Mouse (Mus musculus): ENCODE results near the gene Sidt2. TPM values are rescaled to one million over a fixed set of nuclear protein-coding genes. Genes with fewer than 3 reads are reported as not detected.

The Sidt2 gene
- polyA plus RNA-seq (2012; rRNA removed): 345 and 570 TPM in 2 replicates

- WGBS: 1% methylated on average over 48 of the region's 48 CpGs
- peak; percentile 94 for DNase-seq
- Histone ChIP-seq H3K4me1 (ENCODE audit: control insufficient read depth, insufficient read depth, low read length) (peaks cover 10% of the 10 kb centered on the region), H3K27me3 (replicated peaks; ENCODE audit: control insufficient read depth, insufficient read depth, low read length) (no peaks in the 10 kb centered on the region), H3K27ac (ENCODE audit: insufficient read depth, low read depth, low read length) (peak within 1 kb of the TSS; percentile 84), H3K36me3 (ENCODE audit: control insufficient read depth, insufficient read depth, low read length) (no peaks in the 10 kb centered on the region; the same call in none of the 2 replicates), H3K4me3 (ENCODE audit: insufficient read depth, low read depth, low read length) (peak within 1 kb of the TSS; percentile 91)
- TF ChIP-seq POLR2A (IDR thresholded peaks at IDR 0.05; ENCODE audit: low read depth, low read length) (no peak), CTCF (conservative IDR thresholded peaks at IDR 0.05; ENCODE audit: insufficient read depth, insufficient read length, low read depth, low read length) (0 out of 2 replicates have a peak, but pooled peaks have one; percentile 11)
Measured at GRCm38 (mm10) chr9:45955107-45955963, at the start of gene Sidt2. Gene Sidt2 (minus strand): TSS chr9:45955258.

GRCm38 (mm10) chr9:46004529-46004928 lies 49.5 kb upstream of the Sidt2 start:
- no peak overlapping the region for H3K4me3 ChIP-seq (ENCODE audit: insufficient read depth, low read depth, low read length)
- 72% methylated on average over 3 of the region's 3 CpGs for WGBS

GRCm38 (mm10) chr9:46003729-46004128 lies 48.7 kb upstream of the Sidt2 start:
- no peaks in the 10 kb centered on the region for H3K27me3 ChIP-seq (replicated peaks; ENCODE audit: control insufficient read depth, insufficient read depth, low read length)
- TF ChIP-seq CTCF (conservative IDR thresholded peaks at IDR 0.05; ENCODE audit: insufficient read depth, insufficient read length, low read depth, low read length) (peak; percentile 86), POLR2A (IDR thresholded peaks at IDR 0.05; ENCODE audit: low read depth, low read length) (no peak)
- no peak overlapping the region for H3K27ac ChIP-seq (ENCODE audit: insufficient read depth, low read depth, low read length)
- WGBS: 6% methylated on average over 7 of the region's 7 CpGs
- H3K36me3 ChIP-seq (ENCODE audit: control insufficient read depth, insufficient read depth, low read length): no peaks in the 10 kb centered on the region
- H3K4me3 ChIP-seq (ENCODE audit: insufficient read depth, low read depth, low read length): no peak overlapping the region
- peak; percentile 74 for DNase-seq
- H3K4me1 ChIP-seq (ENCODE audit: control insufficient read depth, insufficient read depth, low read length): no peaks in the 10 kb centered on the region

More at GRCm38 (mm10) chr9:46004529-46004928, 49.5 kb upstream of the Sidt2 start:
- Histone ChIP-seq H3K27ac (ENCODE audit: insufficient read depth, low read depth, low read length) (no peak overlapping the region), H3K36me3 (ENCODE audit: control insufficient read depth, insufficient read depth, low read length) (no peaks in the 10 kb centered on the region), H3K27me3 (replicated peaks; ENCODE audit: control insufficient read depth, insufficient read depth, low read length) (no peaks in the 10 kb centered on the region), H3K4me1 (ENCODE audit: control insufficient read depth, insufficient read depth, low read length) (no peaks in the 10 kb centered on the region)
- no peak for TF ChIP-seq POLR2A (IDR thresholded peaks at IDR 0.05; ENCODE audit: low read depth, low read length)
- TF ChIP-seq CTCF (conservative IDR thresholded peaks at IDR 0.05; ENCODE audit: insufficient read depth, insufficient read length, low read depth, low read length): no peak
- DNase-seq: no peak

GRCm38 (mm10) chr9:45999009-45999408 lies 44.0 kb upstream of the Sidt2 start:
- H3K4me3 ChIP-seq (ENCODE audit: insufficient read depth, low read depth, low read length): no peak overlapping the region
- TF ChIP-seq CTCF (conservative IDR thresholded peaks at IDR 0.05; ENCODE audit: insufficient read depth, insufficient read length, low read depth, low read length) (no peak), POLR2A (IDR thresholded peaks at IDR 0.05; ENCODE audit: low read depth, low read length) (no peak)
- no peak overlapping the region for H3K27ac ChIP-seq (ENCODE audit: insufficient read depth, low read depth, low read length)
- H3K36me3 ChIP-seq (ENCODE audit: control insufficient read depth, insufficient read depth, low read length): no peaks in the 10 kb centered on the region
- 78% methylated on average over 4 of the region's 4 CpGs for WGBS
- H3K4me1 ChIP-seq (ENCODE audit: control insufficient read depth, insufficient read depth, low read length): no peaks in the 10 kb centered on the region
- no peak for DNase-seq
- no peaks in the 10 kb centered on the region for H3K27me3 ChIP-seq (replicated peaks; ENCODE audit: control insufficient read depth, insufficient read depth, low read length)

GRCm38 (mm10) chr9:45985229-45985567 lies 30.1 kb upstream of the Sidt2 start:
- peak; percentile 76 for DNase-seq
- Histone ChIP-seq H3K27me3 (replicated peaks; ENCODE audit: control insufficient read depth, insufficient read depth, low read length) (no peaks in the 10 kb centered on the region), H3K27ac (ENCODE audit: insufficient read depth, low read depth, low read length) (peak overlapping the region; percentile 73), H3K4me3 (ENCODE audit: insufficient read depth, low read depth, low read length) (peak overlapping the region; percentile 81), H3K36me3 (ENCODE audit: control insufficient read depth, insufficient read depth, low read length) (no peaks in the 10 kb centered on the region), H3K4me1 (ENCODE audit: control insufficient read depth, insufficient read depth, low read length) (peaks cover 11% of the 10 kb centered on the region; the same call in 1 of the 2 replicates)
- WGBS: 0% methylated on average over 4 of the region's 4 CpGs
- TF ChIP-seq POLR2A (IDR thresholded peaks at IDR 0.05; ENCODE audit: low read depth, low read length): no peak
- no peak for TF ChIP-seq CTCF (conservative IDR thresholded peaks at IDR 0.05; ENCODE audit: insufficient read depth, insufficient read length, low read depth, low read length)

GRCm38 (mm10) chr9:45984409-45985228 lies 29.6 kb upstream of the Sidt2 start:
- Histone ChIP-seq H3K4me1 (ENCODE audit: control insufficient read depth, insufficient read depth, low read length) (peaks cover 11% of the 10 kb centered on the region; the same call in 1 of the 2 replicates), H3K27me3 (replicated peaks; ENCODE audit: control insufficient read depth, insufficient read depth, low read length) (no peaks in the 10 kb centered on the region), H3K27ac (ENCODE audit: insufficient read depth, low read depth, low read length) (peak overlapping the region; percentile 73), H3K36me3 (ENCODE audit: control insufficient read depth, insufficient read depth, low read length) (no peaks in the 10 kb centered on the region), H3K4me3 (ENCODE audit: insufficient read depth, low read depth, low read length) (peak overlapping the region; percentile 81)
- no peak for TF ChIP-seq CTCF (conservative IDR thresholded peaks at IDR 0.05; ENCODE audit: insufficient read depth, insufficient read length, low read depth, low read length)
- peak; percentile 10 for TF ChIP-seq POLR2A (IDR thresholded peaks at IDR 0.05; ENCODE audit: low read depth, low read length)
- under 1% methylated on average over 73 of the region's 76 CpGs for WGBS
- DNase-seq: peak; percentile 92
